ENCODE assay signal across 16 mouse cellular contexts in the genomic region with DNA sequence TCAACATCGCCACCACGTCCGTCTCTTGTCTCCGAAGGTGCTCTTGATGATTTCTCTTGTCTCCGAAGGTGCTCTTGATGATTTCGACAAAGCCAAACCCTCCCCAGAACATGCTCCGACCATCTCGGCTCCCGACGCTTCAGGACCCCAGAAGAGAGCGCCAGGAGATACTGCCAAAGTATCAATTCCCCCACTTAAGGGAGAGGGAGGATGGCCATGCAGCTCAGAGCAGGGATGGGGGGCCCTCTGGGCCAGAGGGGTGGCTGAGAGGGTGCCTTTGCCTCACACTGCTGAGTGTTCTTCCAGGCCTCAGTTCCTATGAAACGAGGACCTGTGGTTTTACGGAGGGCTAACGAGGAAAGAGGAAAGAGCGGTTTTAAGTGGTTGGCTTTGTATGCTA.
"Had no signal": no experiment of that assay in that cellular context is flagged by ENCODE, and none has a peak within 500 bp of the region (broad histone marks: within the 10 kb centered on the region; RNA-seq: fewer than 3 reads in every experiment).

No protein-coding gene starts in this region.

- H3K27ac ChIP-seq: limb, embryonic 10.5 days; limb, embryonic 13.5 days; liver, embryonic 13.5 days; macrophage; midbrain, embryonic 15.5 days; neural tube, embryonic 15.5 days; stomach, embryonic 15.5 days had no signal

- DNase-seq: kidney, adult 18-20 months; kidney, adult 9 months; liver, embryonic 13.5 days; right cerebral cortex, postnatal 25 days; spleen, adult 18-20 months; thymus, postnatal 25 days had no signal

- ATAC-seq: intestine, embryonic 16.5 days; lung, postnatal 0 days; midbrain, embryonic 15.5 days had no signal

- H3K4me3 ChIP-seq: midbrain, embryonic 15.5 days; stomach, embryonic 15.5 days had no signal

- H3K4me2 ChIP-seq: midbrain, embryonic 11.5 days had no signal

- H3K9me3 ChIP-seq: limb, embryonic 10.5 days; limb, embryonic 13.5 days; liver, embryonic 13.5 days; midbrain, embryonic 15.5 days; neural tube, embryonic 15.5 days; stomach, embryonic 15.5 days had no signal

- H3K27me3 ChIP-seq: limb, embryonic 13.5 days; liver, embryonic 13.5 days; midbrain, embryonic 15.5 days; neural tube, embryonic 15.5 days; stomach, embryonic 15.5 days had no signal

- H3K9ac ChIP-seq: limb, embryonic 13.5 days; lung, embryonic 14.5 days; midbrain, embryonic 15.5 days; stomach, embryonic 15.5 days had no signal
